Mouse (Mus musculus): ENCODE results near the gene Desi1.

Desi1 gene

DNA sequence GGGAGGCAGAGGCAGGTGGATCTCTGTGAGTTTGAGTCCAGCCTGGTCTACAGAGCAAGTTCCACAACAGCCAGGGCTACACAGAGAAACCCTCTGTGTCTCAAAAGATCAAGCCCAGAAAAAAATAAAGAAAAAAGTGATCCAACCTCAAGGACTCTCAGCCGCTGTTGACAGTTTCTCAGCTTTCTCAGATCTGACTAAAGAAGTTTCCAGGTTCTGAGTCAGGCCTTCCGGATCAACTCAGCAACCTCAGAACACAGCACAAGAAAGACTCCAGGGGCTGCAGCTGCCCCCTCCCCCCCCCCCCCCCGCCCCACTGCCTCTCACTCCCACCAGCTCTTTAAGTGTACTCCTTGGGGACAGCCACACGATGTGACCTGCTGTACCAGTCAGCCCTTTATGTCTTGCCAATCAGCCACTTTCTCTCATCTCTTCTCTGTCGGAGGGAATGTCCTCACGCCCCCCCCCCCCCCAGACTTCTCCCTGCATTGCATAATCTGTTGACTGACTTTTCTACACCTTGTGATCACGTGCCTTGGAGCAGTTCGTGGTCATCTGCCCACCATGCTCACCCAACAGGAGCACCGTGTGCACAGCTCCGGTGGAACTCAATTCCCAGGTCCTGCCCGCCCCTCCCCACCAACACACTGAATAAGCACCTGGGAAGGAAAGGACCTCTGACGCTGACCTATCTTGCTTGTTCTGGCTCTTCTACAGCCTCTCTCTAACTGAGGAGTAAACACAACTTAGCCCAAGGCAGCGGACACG lies 67.4 kb downstream of the Desi1 start:
- no peak for DNase-seq (ENCODE audit: low read depth, low spot score)

GRCm38 (mm10) chr15:81964980-81965545 lies 68.6 kb downstream of the Desi1 start:
- no peak for DNase-seq (ENCODE audit: low read depth, low spot score)

DNA sequence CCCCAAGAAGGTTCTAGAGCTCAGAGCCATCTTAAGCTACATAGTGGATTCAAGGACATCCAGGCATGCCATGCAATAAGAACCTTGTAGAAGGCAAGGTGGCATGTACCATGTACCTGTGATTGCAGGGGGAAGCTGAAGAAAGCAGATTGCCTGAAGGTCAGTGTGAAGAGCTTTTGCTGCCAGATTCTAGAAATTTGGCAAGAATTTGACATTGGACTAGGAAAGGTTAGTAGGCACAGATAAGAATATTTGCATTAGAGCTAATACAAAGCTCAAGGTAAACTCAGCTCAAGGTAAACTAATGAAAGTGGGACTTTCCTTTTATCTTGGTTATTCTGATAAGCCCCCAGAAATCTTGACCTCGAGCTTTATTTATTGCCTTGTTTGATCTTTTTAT lies 69.4 kb downstream of the Desi1 start:
- DNase-seq (ENCODE audit: low read depth, low spot score), result no peak

DNA sequence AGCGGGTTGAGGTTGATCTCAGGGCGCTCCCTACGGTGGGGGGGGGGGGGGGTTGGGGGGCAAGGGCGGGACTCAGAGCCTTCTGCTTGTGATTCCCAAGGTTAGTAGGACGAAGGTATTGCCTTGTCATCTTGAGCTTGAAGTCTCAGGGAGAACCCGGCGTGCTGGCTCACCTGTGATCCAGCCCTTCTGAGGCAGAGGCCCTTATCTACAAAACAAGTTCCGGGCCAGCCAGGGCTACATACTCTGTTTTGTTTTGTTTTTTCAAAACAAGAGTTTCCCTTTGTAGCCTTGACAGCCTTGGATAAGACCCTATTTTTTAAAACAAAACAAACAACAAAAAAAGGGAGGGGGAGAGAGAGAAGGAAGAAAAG lies 72.6 kb downstream of the Desi1 start:
- DNase-seq (ENCODE audit: low read depth, low spot score), result no peak

- peak; percentile 96 for DNase-seq (ENCODE audit: low read depth, low spot score)
Observed at GRCm38 (mm10) chr15:81960171-81961077, 73.2 kb downstream of the Desi1 start, which contains the start of gene Pmm1. Gene Pmm1, minus strand, starts transcription at chr15:81960930.

GRCm38 (mm10) chr15:81958906-81959305 lies 74.8 kb downstream of the Desi1 start:
- no peak for DNase-seq (ENCODE audit: low read depth, low spot score)

DNA sequence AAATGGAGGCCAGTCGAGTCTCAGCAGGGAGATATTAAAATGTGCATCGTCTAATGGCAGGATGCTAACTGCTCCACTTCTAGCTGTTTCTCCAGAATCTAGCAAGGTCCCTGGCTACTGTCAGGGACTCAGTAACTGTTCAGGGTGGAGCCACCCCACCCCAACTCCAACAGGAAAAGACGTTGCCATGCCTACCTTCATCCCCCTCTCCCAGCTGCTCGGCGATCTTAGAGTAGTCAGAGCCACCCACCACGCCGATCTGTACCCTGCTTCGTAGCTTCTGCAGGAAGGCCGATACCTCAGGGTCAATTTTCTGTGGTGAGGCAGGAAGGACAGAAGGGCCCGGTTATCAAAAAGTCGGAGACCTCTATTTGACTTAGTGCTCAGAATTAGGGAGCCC lies 76.1 kb downstream of the Desi1 start:
- no peak for DNase-seq (ENCODE audit: low read depth, low spot score)

DNA sequence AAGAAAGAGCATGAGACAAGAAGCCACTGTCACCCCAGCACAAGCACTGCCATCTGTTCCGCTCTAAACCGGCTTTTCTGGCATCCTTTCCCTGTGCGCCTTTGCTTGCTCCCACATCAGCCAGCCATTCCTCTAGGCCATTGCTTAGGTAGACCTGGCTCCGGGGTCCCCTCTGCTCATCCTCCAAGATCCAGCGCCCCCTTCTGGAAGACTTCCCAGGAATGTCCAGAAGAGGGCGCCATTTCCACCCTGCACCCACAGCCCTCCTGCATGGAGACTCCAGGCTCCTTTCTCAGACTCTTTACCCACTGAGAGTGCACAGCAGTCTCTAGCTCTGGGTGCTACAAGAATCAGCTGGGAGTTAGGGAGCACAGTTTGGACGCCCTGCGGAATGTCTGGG lies 77.2 kb downstream of the Desi1 start:
- peak; percentile 68 for DNase-seq (ENCODE audit: low read depth, low spot score)

GRCm38 (mm10) chr15:81955414-81955813 lies 78.2 kb downstream of the Desi1 start:
- DNase-seq (ENCODE audit: low read depth, low spot score), result no peak

DNA sequence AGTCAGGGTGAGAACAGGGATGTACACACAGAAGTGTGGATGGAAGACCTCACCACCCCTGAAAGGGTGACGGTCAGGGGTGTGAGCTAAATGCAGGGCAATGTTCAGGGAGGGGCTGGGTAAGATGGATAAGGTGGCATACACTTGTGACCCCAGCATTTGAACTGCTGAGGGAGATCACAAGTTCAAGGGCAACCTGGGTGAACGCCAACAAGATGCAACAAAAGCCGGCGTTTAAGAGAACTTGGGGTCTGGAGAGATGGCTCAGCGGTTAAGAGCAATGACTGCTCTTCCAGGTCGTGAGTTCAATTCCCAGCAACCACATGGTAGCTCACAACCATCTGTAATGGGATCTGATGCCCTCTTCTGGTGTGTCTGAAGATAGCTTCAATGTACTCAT lies 78.9 kb downstream of the Desi1 start:
- no peak for DNase-seq (ENCODE audit: low read depth, low spot score)

DNA sequence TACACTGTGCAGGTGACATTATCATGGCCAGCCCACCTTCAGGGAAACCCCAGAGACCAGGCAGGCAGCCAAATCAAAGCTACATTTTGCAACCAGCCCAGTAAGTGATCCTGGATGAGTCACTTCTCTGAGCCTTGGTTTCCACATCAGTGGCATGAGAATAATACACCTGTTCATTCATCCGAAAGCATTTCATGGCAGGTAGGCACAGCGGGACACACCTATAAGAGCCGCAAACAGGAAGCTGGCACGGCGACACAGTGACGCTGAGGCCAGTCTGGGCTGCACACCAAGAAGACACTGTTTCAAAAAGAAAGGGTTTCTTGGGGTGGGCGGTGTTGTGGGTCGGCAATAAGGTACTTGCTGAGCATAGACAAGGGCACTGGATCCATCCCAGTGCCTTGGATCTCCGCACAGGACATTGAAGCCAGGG lies 79.5 kb downstream of the Desi1 start:
- DNase-seq (ENCODE audit: low read depth, low spot score), result no peak

DNA sequence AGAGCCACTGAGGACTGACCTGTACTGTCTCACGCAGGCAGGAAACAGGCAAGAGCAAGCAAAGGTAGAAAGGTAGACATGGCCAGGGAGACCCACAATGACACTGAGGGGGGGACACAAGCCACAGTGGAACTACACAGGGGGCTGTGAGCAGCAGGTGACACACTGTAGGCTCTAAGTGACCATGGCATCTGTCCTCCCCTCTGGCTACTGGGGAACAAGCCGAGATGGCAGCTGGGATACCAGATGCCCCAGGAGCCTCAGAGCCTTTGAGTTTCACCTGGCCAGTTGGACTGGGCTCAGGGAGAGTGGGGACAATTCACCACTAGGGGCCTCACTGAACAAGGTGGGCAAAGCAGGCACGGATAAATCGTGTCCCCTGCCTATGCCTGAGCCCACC lies 81.4 kb downstream of the Desi1 start:
- no peak for DNase-seq (ENCODE audit: low read depth, low spot score)

GRCm38 (mm10) chr15:81951159-81951558 lies 82.5 kb downstream of the Desi1 start:
- DNase-seq (ENCODE audit: low read depth, low spot score), result no peak

GRCm38 (mm10) chr15:81950716-81951115 lies 82.9 kb downstream of the Desi1 start:
- DNase-seq (ENCODE audit: low read depth, low spot score), result no peak

- DNase-seq (ENCODE audit: low read depth, low spot score), result no peak
Observed at GRCm38 (mm10) chr15:81949476-81950131, 84.1 kb downstream of the Desi1 start.

DNA sequence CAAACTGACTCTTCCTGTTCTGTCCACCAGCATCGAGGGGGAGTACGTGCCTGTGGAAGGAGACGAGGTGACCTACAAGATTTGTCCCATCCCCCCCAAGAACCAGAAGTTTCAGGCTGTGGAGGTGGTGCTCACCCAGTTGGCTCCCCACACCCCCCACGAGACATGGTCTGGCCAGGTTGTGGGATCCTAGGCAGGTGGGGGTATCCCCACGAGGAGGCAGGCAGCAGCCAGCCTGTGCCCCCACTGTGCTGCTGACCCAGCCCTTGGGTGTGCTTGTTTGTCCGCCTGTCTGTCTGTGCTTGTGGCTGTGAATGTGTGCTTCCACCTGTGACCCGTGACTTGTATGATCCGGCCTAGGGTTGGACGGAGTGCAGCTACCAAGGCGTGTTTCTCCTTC lies 84.6 kb downstream of the Desi1 start:
- no peak for DNase-seq (ENCODE audit: low read depth, low spot score)

GRCm38 (mm10) chr15:81943176-81943749 lies 90.4 kb downstream of the Desi1 start:
- DNase-seq (ENCODE audit: low read depth, low spot score), result no peak

Data from retina, postnatal 7 days (tissue).